Mouse (Mus musculus): ENCODE measurements at regions not wholly inside any gene's neighbourhood (a gene's known extent, or its start where the extent isn't known, plus 50 kb on each side); places are given as distances from the start of the nearest gene placed in this dataset.

DNA sequence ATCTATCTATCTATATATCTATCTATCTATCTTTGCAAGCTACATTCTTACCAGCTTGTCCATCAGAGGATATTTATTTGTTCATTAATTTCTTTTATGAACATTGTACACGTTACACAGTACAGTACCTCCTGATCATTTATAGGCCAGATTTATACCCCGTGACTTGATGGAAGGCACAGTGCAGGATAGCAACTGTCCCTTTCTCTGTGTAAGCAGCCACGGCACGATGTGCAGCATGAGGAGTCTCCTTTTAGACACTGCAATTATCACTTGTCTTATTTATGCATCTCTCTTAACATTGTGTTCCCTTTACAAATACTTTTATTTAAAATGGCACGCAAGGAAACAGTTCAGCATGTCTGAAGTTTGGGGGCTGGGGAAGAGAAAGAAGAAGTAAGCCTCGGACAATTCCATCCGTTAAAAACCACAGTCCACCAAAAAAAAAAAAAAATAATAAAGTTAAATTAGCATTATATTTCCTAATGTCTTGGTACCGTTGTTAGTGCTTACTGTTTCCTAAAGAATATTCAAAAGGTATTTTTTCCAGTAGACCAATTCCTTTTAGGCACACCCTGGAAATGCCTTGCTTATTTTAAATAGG, 475.4 kb downstream of the Lmo4 start:
- 55% methylated on average over 8 of the region's 8 CpGs for WGBS (ENCODE audit: insufficient replicate concordance)
- Histone ChIP-seq H3K27ac (no peak overlapping the region), H3K9me3 (replicated peaks) (no peaks in the 10 kb centered on the region), H3K36me3 (no peaks in the 10 kb centered on the region), H3K4me1 (replicated peaks) (no peaks in the 10 kb centered on the region), H3K27me3 (no peaks in the 10 kb centered on the region), H3K9ac (no peak overlapping the region), H3K4me3 (replicated peaks) (no peak overlapping the region), H3K4me2 (no peak overlapping the region)
- no peak for ATAC-seq (ENCODE audit: low read depth)
- DNase-seq, result no peak

DNA sequence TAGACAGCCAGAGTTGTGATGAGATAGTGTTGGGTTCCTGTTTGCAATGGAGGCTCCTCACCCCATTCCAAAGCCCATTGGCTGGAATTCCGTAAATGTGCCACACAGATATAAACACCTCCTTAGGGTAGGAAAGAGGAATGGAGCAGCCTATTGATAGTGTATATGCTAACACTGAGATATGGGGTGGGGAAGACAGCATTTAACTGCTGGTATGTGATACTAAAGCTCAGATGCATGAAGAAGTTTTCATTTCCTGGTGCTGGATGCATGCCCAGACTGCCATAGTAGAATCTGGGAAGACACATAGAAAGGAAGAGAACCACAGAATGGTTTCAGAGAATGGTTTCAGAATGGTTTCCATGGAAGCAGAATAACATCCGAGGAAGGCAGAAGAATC, 482.4 kb downstream of the Lmo4 start:
- no peaks in the 10 kb centered on the region for H3K9me3 ChIP-seq (replicated peaks)
- H3K9ac ChIP-seq, result no peak overlapping the region
- no peak overlapping the region for H3K4me3 ChIP-seq (replicated peaks)
- WGBS (ENCODE audit: insufficient replicate concordance), result 62% methylated on average over 2 of the region's 2 CpGs
- H3K36me3 ChIP-seq, result no peaks in the 10 kb centered on the region
- DNase-seq (no peak), ATAC-seq (ENCODE audit: low read depth) (no peak)
- H3K27me3 ChIP-seq, result no peaks in the 10 kb centered on the region
- no peaks in the 10 kb centered on the region for H3K4me1 ChIP-seq (replicated peaks)
- H3K4me2 ChIP-seq, result no peak overlapping the region
- H3K27ac ChIP-seq, result no peak overlapping the region

DNA sequence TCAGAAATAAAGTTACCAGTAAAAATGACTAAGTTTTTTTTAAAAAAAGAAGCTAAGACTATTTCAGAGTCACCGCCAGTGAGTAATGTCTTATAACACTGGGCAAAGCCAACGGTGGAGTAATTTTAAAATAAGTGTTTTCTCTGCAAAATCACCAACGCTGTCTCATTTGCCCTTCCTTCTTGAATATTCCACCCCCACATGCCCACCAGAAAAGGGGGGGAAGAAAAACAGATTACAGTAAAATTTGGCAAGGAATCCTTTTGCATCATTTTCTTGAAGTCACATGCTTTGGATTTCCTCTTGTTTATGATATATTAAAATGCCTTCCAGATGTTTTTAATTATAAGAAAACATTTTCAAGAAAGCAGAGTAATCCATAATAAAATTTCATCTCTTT, 482.9 kb downstream of the Lmo4 start:
- 76% methylated on average over 3 of the region's 3 CpGs for WGBS (ENCODE audit: insufficient replicate concordance)
- Histone ChIP-seq H3K4me2 (no peak overlapping the region), H3K9me3 (replicated peaks) (no peaks in the 10 kb centered on the region), H3K27ac (no peak overlapping the region), H3K27me3 (no peaks in the 10 kb centered on the region), H3K9ac (no peak overlapping the region), H3K4me3 (replicated peaks) (no peak overlapping the region), H3K4me1 (replicated peaks) (no peaks in the 10 kb centered on the region), H3K36me3 (no peaks in the 10 kb centered on the region)
- ATAC-seq (ENCODE audit: low read depth) (no peak), DNase-seq (no peak)

- ATAC-seq (ENCODE audit: low read depth) (no peak), DNase-seq (no peak)
- 79% methylated on average over 2 of the region's 2 CpGs for WGBS (ENCODE audit: insufficient replicate concordance)
- H3K27ac ChIP-seq, result no peak overlapping the region
- H3K4me3 ChIP-seq (replicated peaks), result no peak overlapping the region
- H3K9me3 ChIP-seq (replicated peaks), result no peaks in the 10 kb centered on the region
- H3K27me3 ChIP-seq, result no peaks in the 10 kb centered on the region
- H3K36me3 ChIP-seq, result no peaks in the 10 kb centered on the region
- H3K4me2 ChIP-seq, result no peak overlapping the region
- H3K4me1 ChIP-seq (replicated peaks), result no peaks in the 10 kb centered on the region
- no peak overlapping the region for H3K9ac ChIP-seq
Observed at GRCm38 (mm10) chr3:143713183-143713582, 491.8 kb downstream of the Lmo4 start.

DNA sequence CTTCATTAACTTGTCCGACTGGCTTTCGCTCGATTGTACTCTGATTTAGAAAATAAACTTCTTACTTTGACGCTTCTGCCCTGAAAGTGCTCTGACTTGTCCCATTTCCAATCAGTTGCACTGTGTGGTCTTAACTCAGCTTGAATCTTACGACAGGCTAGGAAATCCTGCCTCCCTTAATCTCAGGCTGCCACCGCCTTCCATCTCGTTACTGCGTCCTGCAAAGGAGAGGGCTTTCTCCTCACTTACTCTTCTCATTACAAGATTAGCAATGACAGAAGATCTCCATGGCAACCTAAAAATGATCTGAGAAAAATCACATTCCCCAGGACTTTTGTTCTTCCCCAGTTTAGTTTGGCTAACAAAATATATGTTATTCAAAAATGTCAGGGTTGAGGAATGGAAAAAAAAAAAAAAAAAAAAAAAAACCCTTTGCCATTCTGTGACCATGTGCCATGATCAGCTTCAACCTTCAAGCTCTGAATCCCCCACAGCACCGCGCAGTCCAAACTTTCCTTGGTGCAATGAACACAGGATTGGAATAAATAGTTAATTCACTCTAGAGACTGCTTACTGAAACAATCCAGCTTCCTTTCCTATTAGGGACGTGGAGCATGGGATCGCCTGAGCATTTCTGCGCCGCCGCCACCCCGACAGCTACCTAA, 494.1 kb downstream of the Lmo4 start:
- no peak for ATAC-seq (ENCODE audit: low read depth)
- DNase-seq, result no peak
- H3K36me3 ChIP-seq, result no peaks in the 10 kb centered on the region
- H3K4me3 ChIP-seq (replicated peaks), result no peak overlapping the region
- no peaks in the 10 kb centered on the region for H3K9me3 ChIP-seq (replicated peaks)
- WGBS (ENCODE audit: insufficient replicate concordance), result 67% methylated on average over 16 of the region's 16 CpGs
- no peak overlapping the region for H3K9ac ChIP-seq
- H3K27me3 ChIP-seq, result no peaks in the 10 kb centered on the region
- no peaks in the 10 kb centered on the region for H3K4me1 ChIP-seq (replicated peaks)
- no peak overlapping the region for H3K27ac ChIP-seq
- H3K4me2 ChIP-seq, result no peak overlapping the region

GRCm38 (mm10) chr3:143706679-143707078, 498.3 kb downstream of the Lmo4 start:
- Histone ChIP-seq H3K4me3 (replicated peaks) (no peak overlapping the region), H3K4me1 (replicated peaks) (no peaks in the 10 kb centered on the region), H3K4me2 (no peak overlapping the region), H3K9ac (no peak overlapping the region), H3K36me3 (no peaks in the 10 kb centered on the region), H3K27me3 (no peaks in the 10 kb centered on the region), H3K9me3 (replicated peaks) (no peaks in the 10 kb centered on the region), H3K27ac (no peak overlapping the region)
- 66% methylated on average over 1 of the region's 1 CpGs for WGBS (ENCODE audit: insufficient replicate concordance)
- DNase-seq (no peak), ATAC-seq (ENCODE audit: low read depth) (no peak)

GRCm38 (mm10) chr3:143694817-143695216, 510.2 kb downstream of the Lmo4 start:
- Histone ChIP-seq H3K36me3 (no peaks in the 10 kb centered on the region), H3K9ac (no peak overlapping the region), H3K4me1 (replicated peaks) (no peaks in the 10 kb centered on the region), H3K4me3 (replicated peaks) (no peak overlapping the region), H3K27ac (no peak overlapping the region), H3K27me3 (no peaks in the 10 kb centered on the region), H3K4me2 (no peak overlapping the region), H3K9me3 (replicated peaks) (no peaks in the 10 kb centered on the region)
- ATAC-seq (ENCODE audit: low read depth) (no peak), DNase-seq (no peak)
- WGBS (ENCODE audit: insufficient replicate concordance), result 40% methylated on average over 3 of the region's 3 CpGs

- H3K9me3 ChIP-seq (replicated peaks), result no peaks in the 10 kb centered on the region
- H3K27me3 ChIP-seq, result no peaks in the 10 kb centered on the region
- no peak overlapping the region for H3K4me2 ChIP-seq
- no peaks in the 10 kb centered on the region for H3K4me1 ChIP-seq (replicated peaks)
- no peaks in the 10 kb centered on the region for H3K36me3 ChIP-seq
- no peak for DNase-seq
- 46% methylated on average over 2 of the region's 2 CpGs for WGBS (ENCODE audit: insufficient replicate concordance)
- no peak overlapping the region for H3K4me3 ChIP-seq (replicated peaks)
- H3K27ac ChIP-seq, result no peak overlapping the region
- ATAC-seq (ENCODE audit: low read depth), result no peak
- H3K9ac ChIP-seq, result no peak overlapping the region
Observed at GRCm38 (mm10) chr3:143685742-143686141, 519.3 kb downstream of the Lmo4 start.

- no peak overlapping the region for H3K27ac ChIP-seq
- DNase-seq, result no peak
- H3K4me3 ChIP-seq (replicated peaks), result no peak overlapping the region
- H3K9me3 ChIP-seq (replicated peaks), result no peaks in the 10 kb centered on the region
- H3K27me3 ChIP-seq, result no peaks in the 10 kb centered on the region
- H3K4me1 ChIP-seq (replicated peaks), result no peaks in the 10 kb centered on the region
- no peak overlapping the region for H3K9ac ChIP-seq
- no peak for ATAC-seq (ENCODE audit: low read depth)
- WGBS (ENCODE audit: insufficient replicate concordance), result 77% methylated on average over 3 of the region's 3 CpGs
- no peak overlapping the region for H3K4me2 ChIP-seq
- no peaks in the 10 kb centered on the region for H3K36me3 ChIP-seq
Observed at GRCm38 (mm10) chr3:143678186-143678585, 526.8 kb downstream of the Lmo4 start.

- Histone ChIP-seq H3K4me2 (no peak overlapping the region), H3K27ac (no peak overlapping the region), H3K4me3 (replicated peaks) (no peak overlapping the region), H3K9ac (no peak overlapping the region), H3K27me3 (no peaks in the 10 kb centered on the region), H3K4me1 (replicated peaks) (no peaks in the 10 kb centered on the region), H3K36me3 (no peaks in the 10 kb centered on the region), H3K9me3 (replicated peaks) (no peaks in the 10 kb centered on the region)
- WGBS (ENCODE audit: insufficient replicate concordance), result 59% methylated on average over 3 of the region's 3 CpGs
- ATAC-seq (ENCODE audit: low read depth), result no peak
- no peak for DNase-seq
Observed at GRCm38 (mm10) chr3:143674855-143675254, 530.2 kb downstream of the Lmo4 start.

DNA sequence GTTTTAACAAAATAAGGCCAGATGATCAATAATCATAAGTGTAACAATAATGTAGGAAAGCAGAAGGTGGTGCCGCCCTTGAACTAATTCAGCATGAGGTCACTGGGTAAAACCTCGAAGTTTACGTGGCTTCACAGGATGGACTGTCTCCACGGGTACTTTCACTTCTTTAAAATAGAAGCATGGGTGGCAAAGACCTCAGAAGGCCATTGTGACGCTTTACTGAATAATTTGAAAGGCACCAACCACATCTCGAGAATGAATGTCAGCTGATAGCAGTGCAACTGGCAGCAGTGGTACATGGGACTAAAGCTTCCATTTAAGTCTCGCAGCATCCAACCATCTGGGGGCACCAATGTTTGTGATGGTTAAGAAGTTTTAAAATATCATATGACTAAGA, 530.6 kb downstream of the Lmo4 start:
- H3K9me3 ChIP-seq (replicated peaks), result no peaks in the 10 kb centered on the region
- H3K36me3 ChIP-seq, result no peaks in the 10 kb centered on the region
- no peak overlapping the region for H3K4me2 ChIP-seq
- no peak overlapping the region for H3K4me3 ChIP-seq (replicated peaks)
- H3K27ac ChIP-seq, result no peak overlapping the region
- no peaks in the 10 kb centered on the region for H3K4me1 ChIP-seq (replicated peaks)
- no peaks in the 10 kb centered on the region for H3K27me3 ChIP-seq
- DNase-seq (no peak), ATAC-seq (ENCODE audit: low read depth) (no peak)
- 63% methylated on average over 7 of the region's 7 CpGs for WGBS (ENCODE audit: insufficient replicate concordance)
- no peak overlapping the region for H3K9ac ChIP-seq

- 60% methylated on average over 5 of the region's 5 CpGs for WGBS (ENCODE audit: insufficient replicate concordance)
- H3K4me1 ChIP-seq (replicated peaks), result no peaks in the 10 kb centered on the region
Observed at GRCm38 (mm10) chr3:143662041-143662685, 542.9 kb downstream of the Lmo4 start.

More at GRCm38 (mm10) chr3:143662041-143662685, 542.9 kb downstream of the Lmo4 start:
- ATAC-seq (ENCODE audit: low read depth) (no peak), DNase-seq (no peak)
- H3K4me3 ChIP-seq (replicated peaks), result no peak overlapping the region
- H3K27ac ChIP-seq, result no peak overlapping the region
- no peak overlapping the region for H3K9ac ChIP-seq
- no peaks in the 10 kb centered on the region for H3K27me3 ChIP-seq
- no peaks in the 10 kb centered on the region for H3K36me3 ChIP-seq
- no peak overlapping the region for H3K4me2 ChIP-seq
- H3K9me3 ChIP-seq (replicated peaks), result no peaks in the 10 kb centered on the region
